Mouse (Mus musculus) T-helper 2 cell (primary cell): ENCODE measurements around the gene Adam22.
"Not testable (repeated sequence)": the region's sequence is repeated elsewhere in the genome, so short reads cannot be mapped to it uniquely, and the experiment has no call there.

Experiments used
- in situ Hi-C: fragments of 300-600 bp; cut with MboI, MseI; formaldehyde crosslinking; loops from one replicate; pipeline ENCODE4 v1.15.1; 2025; ENCODE audit warnings: high pct_unique_total_duplicates

The Adam22 gene

GRCm38 (mm10) chr5:8062469-8062868 is 305.5 kb downstream of the Adam22 start:
- in situ Hi-C loops, result loop anchor here (25.0 kb wide), 1 partner anchor 650 kb away; no protein-coding TSS in a partner anchor

- in situ Hi-C loops, result loop anchor here (25.0 kb wide), 1 partner anchor 654 kb away; no protein-coding TSS in a partner anchor
Measured at GRCm38 (mm10) chr5:8058056-8058455, 309.9 kb downstream of the Adam22 start.

- in situ Hi-C loops, result loop anchor here (25.0 kb wide), 1 partner anchor 655 kb away; no protein-coding TSS in a partner anchor
Measured at GRCm38 (mm10) chr5:8057018-8057323, 311.0 kb downstream of the Adam22 start.

GRCm38 (mm10) chr5:8056141-8057017 is 311.6 kb downstream of the Adam22 start:
- in situ Hi-C loops, result loop anchor here (25.0 kb wide), 1 partner anchor 656 kb away; no protein-coding TSS in a partner anchor

GRCm38 (mm10) chr5:8055721-8056129 is 312.2 kb downstream of the Adam22 start:
- in situ Hi-C loops, result loop anchor here (25.0 kb wide), 1 partner anchor 657 kb away; no protein-coding TSS in a partner anchor

GRCm38 (mm10) chr5:8053827-8054226 is 314.1 kb downstream of the Adam22 start:
- in situ Hi-C loops, result loop anchor here (25.0 kb wide), 1 partner anchor 658 kb away; no protein-coding TSS in a partner anchor

GRCm38 (mm10) chr5:8045855-8046254 is 322.1 kb downstream of the Adam22 start, which contains the start of gene Sri:
TSS of gene Sri (plus strand) at chr5:8046078.
- in situ Hi-C loops, result no loop called here

- in situ Hi-C loops, result not testable (repeated sequence)
Measured at GRCm38 (mm10) chr5:8034596-8034995, 333.4 kb downstream of the Adam22 start.
